Mouse (Mus musculus) heart, embryonic 11.5 days (tissue): ENCODE data around the gene Rtn4r. TPM values are rescaled to one million over a fixed set of nuclear protein-coding genes. Genes with fewer than 3 reads are reported as not detected.

Experiments
- ATAC-seq: fragments of 200-750 bp; cut with Nextera tagmentation; replicated peaks from 2 replicates; pipeline ENCODE4 v1.8.0; 2017; ENCODE audit warnings: moderate library complexity; ENCODE audit not compliant: insufficient number of reproducible peaks, low FRiP score, low TSS enrichment
- H3K27ac ChIP-seq: fragments of 300-500 bp; sonication (generic); 2 replicates; pipeline ENCODE4 v1.5.1; 2014; ENCODE audit warnings: mild to moderate bottlenecking, low read depth, low read length
- H3K27me3 ChIP-seq: fragments of 300-500 bp; sonication (generic); 2 replicates; pipeline ENCODE4 v1.6.1; 2014; ENCODE audit warnings: mild to moderate bottlenecking, low read length, mixed read lengths; ENCODE audit not compliant: control insufficient read depth, insufficient read depth
- H3K36me3 ChIP-seq: fragments of 300-500 bp; sonication (generic); 2 replicates; pipeline ENCODE4 v1.6.1; 2014; ENCODE audit warnings: mild to moderate bottlenecking, low read length, moderate library complexity, mixed read lengths; ENCODE audit not compliant: control insufficient read depth, insufficient read depth
- H3K4me1 ChIP-seq: fragments of 300-500 bp; sonication (generic); 2 replicates; pipeline ENCODE4 v1.6.1; 2014; ENCODE audit warnings: low read length; ENCODE audit not compliant: control insufficient read depth, insufficient read depth
- H3K4me2 ChIP-seq: fragments of 300-500 bp; sonication (generic); 2 replicates; pipeline ENCODE4 v1.6.1; 2014; ENCODE audit warnings: mild to moderate bottlenecking, moderate library complexity
- H3K4me3 ChIP-seq: fragments of 300-500 bp; sonication (generic); 2 replicates; pipeline ENCODE4 v1.5.1; 2014; ENCODE audit warnings: low read depth, low read length
- H3K9ac ChIP-seq: fragments of 300-500 bp; sonication (generic); 2 replicates; pipeline ENCODE4 v1.6.1; 2014; ENCODE audit warnings: mild to moderate bottlenecking, low read depth, low read length, moderate library complexity
- H3K9me3 ChIP-seq: fragments of 300-500 bp; sonication (generic); replicated peaks from 2 replicates; pipeline ENCODE4 v1.6.1; 2016; ENCODE audit warnings: low read length; ENCODE audit not compliant: control insufficient read depth
- WGBS: fragments of 180-500 bp; shearing (Covaris S2); extraction: QIAGEN DNeasy Blood & Tissue Kit; methylation state at CpG from one replicate; pipeline ENCODE4 v1.1.7; 2014; ENCODE audit not compliant: insufficient replicate concordance; 5-methylcytosine and 5-hydroxymethylcytosine counted together
- polyA plus RNA-seq: library from polyadenylated mRNA; unstranded; fragments of >200 nt; fragmentation: Nextera tagmentation; extraction: Ambion mirVana; gene quantifications from 2 replicates; pipeline ENCODE4 v1.2.1, GENCODE M21; 2014

The Rtn4r gene
- polyA plus RNA-seq, 1 experiment from 2014 or later: 0.26 TPM

- no peak for ATAC-seq
These were observed 41.7 kb downstream of the Rtn4r start for GRCm38 (mm10) chr16:18169156-18169555.

GRCm38 (mm10) chr16:18169776-18170175 lies 42.3 kb downstream of the Rtn4r start:
- Histone ChIP-seq H3K4me1 (no peaks in the 10 kb centered on the region), H3K4me2 (no peak overlapping the region), H3K27ac (no peak overlapping the region), H3K27me3 (peaks cover 2% of the 10 kb centered on the region; the same call in 1 of the 2 replicates), H3K9ac (no peak overlapping the region), H3K4me3 (no peak overlapping the region), H3K36me3 (no peaks in the 10 kb centered on the region), H3K9me3 (no peaks in the 10 kb centered on the region)
- WGBS: 74% methylated on average over 3 of the region's 3 CpGs
- ATAC-seq: no peak

More at GRCm38 (mm10) chr16:18169156-18169555, 41.7 kb downstream of the Rtn4r start:
- H3K9me3 ChIP-seq: no peaks in the 10 kb centered on the region
- no peak overlapping the region for H3K4me2 ChIP-seq
- H3K4me1 ChIP-seq: no peaks in the 10 kb centered on the region
- no peak overlapping the region for H3K27ac ChIP-seq
- H3K9ac ChIP-seq: no peak overlapping the region
- 55% methylated on average over 5 of the region's 5 CpGs for WGBS
- no peak overlapping the region for H3K4me3 ChIP-seq
- no peaks in the 10 kb centered on the region for H3K36me3 ChIP-seq
- H3K27me3 ChIP-seq: peaks cover 2% of the 10 kb centered on the region; the same call in 1 of the 2 replicates

- Histone ChIP-seq H3K4me2 (no peak overlapping the region), H3K4me3 (no peak overlapping the region), H3K36me3 (no peaks in the 10 kb centered on the region), H3K4me1 (no peaks in the 10 kb centered on the region), H3K27me3 (peaks cover 2% of the 10 kb centered on the region; the same call in 1 of the 2 replicates), H3K9me3 (no peaks in the 10 kb centered on the region), H3K27ac (no peak overlapping the region), H3K9ac (no peak overlapping the region)
- no peak for ATAC-seq
- WGBS: 11% methylated on average over 7 of the region's 7 CpGs
These were observed 44.9 kb downstream of the Rtn4r start for GRCm38 (mm10) chr16:18172266-18172855.

GRCm38 (mm10) chr16:18173231-18173630 lies 45.8 kb downstream of the Rtn4r start:
- ATAC-seq: no peak
- Histone ChIP-seq H3K27me3 (peaks cover 3% of the 10 kb centered on the region), H3K27ac (no peak overlapping the region), H3K4me2 (no peak overlapping the region), H3K4me1 (no peaks in the 10 kb centered on the region), H3K36me3 (no peaks in the 10 kb centered on the region), H3K9ac (no peak overlapping the region), H3K4me3 (no peak overlapping the region), H3K9me3 (no peaks in the 10 kb centered on the region)
- WGBS: 68% methylated on average over 9 of the region's 9 CpGs

GRCm38 (mm10) chr16:18173788-18174187 lies 46.3 kb downstream of the Rtn4r start:
- Histone ChIP-seq H3K27ac (no peak overlapping the region), H3K9me3 (no peaks in the 10 kb centered on the region), H3K9ac (no peak overlapping the region), H3K36me3 (no peaks in the 10 kb centered on the region), H3K27me3 (peaks cover 8% of the 10 kb centered on the region), H3K4me1 (no peaks in the 10 kb centered on the region), H3K4me3 (no peak overlapping the region), H3K4me2 (no peak overlapping the region)
- ATAC-seq: no peak
- WGBS: 60% methylated on average over 11 of the region's 11 CpGs

GRCm38 (mm10) chr16:18175817-18176541 lies 48.5 kb downstream of the Rtn4r start:
- Histone ChIP-seq H3K9me3 (no peaks in the 10 kb centered on the region), H3K4me1 (no peaks in the 10 kb centered on the region), H3K36me3 (no peaks in the 10 kb centered on the region), H3K27ac (no peak overlapping the region), H3K9ac (no peak overlapping the region), H3K4me2 (no peak overlapping the region), H3K27me3 (peaks cover 6% of the 10 kb centered on the region), H3K4me3 (no peak overlapping the region)
- WGBS: 34% methylated on average over 6 of the region's 6 CpGs
- no peak for ATAC-seq

GRCm38 (mm10) chr16:18176758-18177157 lies 49.3 kb downstream of the Rtn4r start:
- no peak for ATAC-seq
- Histone ChIP-seq H3K9me3 (no peaks in the 10 kb centered on the region), H3K4me3 (no peak overlapping the region), H3K27me3 (peaks cover 9% of the 10 kb centered on the region), H3K9ac (no peak overlapping the region), H3K36me3 (no peaks in the 10 kb centered on the region), H3K4me2 (no peak overlapping the region), H3K4me1 (peaks cover 3% of the 10 kb centered on the region; the same call in 1 of the 2 replicates), H3K27ac (no peak overlapping the region)
- WGBS: 83% methylated on average over 4 of the region's 4 CpGs

- H3K36me3 ChIP-seq: no peaks in the 10 kb centered on the region
- H3K4me3 ChIP-seq: no peak overlapping the region
- H3K9me3 ChIP-seq: no peaks in the 10 kb centered on the region
- no peak overlapping the region for H3K27ac ChIP-seq
- 58% methylated on average over 2 of the region's 2 CpGs for WGBS
- H3K4me2 ChIP-seq: no peak overlapping the region
- H3K4me1 ChIP-seq: peaks cover 9% of the 10 kb centered on the region; the same call in 1 of the 2 replicates
- no peak for ATAC-seq
- H3K9ac ChIP-seq: no peak overlapping the region
- peaks cover 9% of the 10 kb centered on the region for H3K27me3 ChIP-seq
These were observed 52.1 kb downstream of the Rtn4r start for GRCm38 (mm10) chr16:18179591-18179990.
